Mouse (Mus musculus): ENCODE results near the gene Casc3. TPM values are rescaled to one million over a fixed set of nuclear protein-coding genes. Genes with fewer than 3 reads are reported as not detected.

Gene Casc3
- polyA plus RNA-seq, 1 experiment from 2014 or later, result 37.2 TPM

- Histone ChIP-seq H3K27ac (0 out of 2 replicates have a peak overlapping the region, but pooled peaks have one; percentile 64), H3K9me3 (no peaks in the 10 kb centered on the region), H3K4me3 (no peak overlapping the region), H3K36me3 (no peaks in the 10 kb centered on the region), H3K4me1 (peaks cover 12% of the 10 kb centered on the region), H3K27me3 (ENCODE audit: insufficient read depth, poor library complexity, severe bottlenecking) (no peaks in the 10 kb centered on the region)
- WGBS, result 33% methylated on average over 14 of the region's 14 CpGs
- DNase-seq (ENCODE audit: low spot score), result peak; percentile 93
These were observed 54.3 kb downstream of the Casc3 start for GRCm38 (mm10) chr11:98858759-98859731.

- peak; percentile 98 for DNase-seq (ENCODE audit: low spot score)
- H3K27ac ChIP-seq, result peak within 1 kb of the TSS; percentile 97
- peak within 1 kb of the TSS; percentile 92 for H3K4me3 ChIP-seq
- no peaks in the 10 kb centered on the region for H3K27me3 ChIP-seq (ENCODE audit: insufficient read depth, poor library complexity, severe bottlenecking)
- peaks cover 27% of the 10 kb centered on the region for H3K4me1 ChIP-seq
- H3K9me3 ChIP-seq, result no peaks in the 10 kb centered on the region
- 6% methylated on average over 41 of the region's 41 CpGs for WGBS
- peaks cover 23% of the 10 kb centered on the region for H3K36me3 ChIP-seq
These were observed 58.5 kb downstream of the Casc3 start, which contains the start of gene Wipf2 for GRCm38 (mm10) chr11:98863028-98863750. TSS of gene Wipf2 (plus strand) at chr11:98863638.

- Histone ChIP-seq H3K27me3 (ENCODE audit: insufficient read depth, poor library complexity, severe bottlenecking) (no peaks in the 10 kb centered on the region), H3K36me3 (peaks cover 28% of the 10 kb centered on the region), H3K4me1 (peaks cover 27% of the 10 kb centered on the region), H3K27ac (peak overlapping the region; percentile 97), H3K4me3 (peak overlapping the region; percentile 92), H3K9me3 (no peaks in the 10 kb centered on the region)
- WGBS, result under 1% methylated on average over 38 of the region's 39 CpGs
- peak; percentile 89 for DNase-seq (ENCODE audit: low spot score)
These were observed 59.2 kb downstream of the Casc3 start for GRCm38 (mm10) chr11:98863751-98864429.

- H3K36me3 ChIP-seq, result peaks cover 42% of the 10 kb centered on the region
- 84% methylated on average over 12 of the region's 12 CpGs for WGBS
- H3K27me3 ChIP-seq (ENCODE audit: insufficient read depth, poor library complexity, severe bottlenecking), result no peaks in the 10 kb centered on the region
- peaks cover 40% of the 10 kb centered on the region for H3K4me1 ChIP-seq
- H3K27ac ChIP-seq, result no peak overlapping the region
- no peak overlapping the region for H3K4me3 ChIP-seq
- H3K9me3 ChIP-seq, result no peaks in the 10 kb centered on the region
- no peak for DNase-seq (ENCODE audit: low spot score)
These were observed 62.6 kb downstream of the Casc3 start for GRCm38 (mm10) chr11:98867293-98867692.

- WGBS, result 93% methylated on average over 8 of the region's 8 CpGs
- Histone ChIP-seq H3K36me3 (peaks cover 59% of the 10 kb centered on the region), H3K4me3 (no peak overlapping the region), H3K27ac (no peak overlapping the region), H3K27me3 (ENCODE audit: insufficient read depth, poor library complexity, severe bottlenecking) (no peaks in the 10 kb centered on the region), H3K4me1 (peaks cover 28% of the 10 kb centered on the region), H3K9me3 (no peaks in the 10 kb centered on the region)
- no peak for DNase-seq (ENCODE audit: low spot score)
These were observed 65.2 kb downstream of the Casc3 start for GRCm38 (mm10) chr11:98869906-98870305.

- Histone ChIP-seq H3K4me3 (no peak overlapping the region), H3K27ac (no peak overlapping the region), H3K27me3 (ENCODE audit: insufficient read depth, poor library complexity, severe bottlenecking) (no peaks in the 10 kb centered on the region), H3K9me3 (no peaks in the 10 kb centered on the region), H3K4me1 (peaks cover 28% of the 10 kb centered on the region), H3K36me3 (peaks cover 68% of the 10 kb centered on the region)
- no peak for DNase-seq (ENCODE audit: low spot score)
- 79% methylated on average over 5 of the region's 5 CpGs for WGBS
These were observed 66.1 kb downstream of the Casc3 start for GRCm38 (mm10) chr11:98870791-98871190.

- DNase-seq (ENCODE audit: low spot score), result no peak
- Histone ChIP-seq H3K36me3 (peaks cover 64% of the 10 kb centered on the region), H3K27me3 (ENCODE audit: insufficient read depth, poor library complexity, severe bottlenecking) (no peaks in the 10 kb centered on the region), H3K4me1 (peaks cover 28% of the 10 kb centered on the region), H3K9me3 (no peaks in the 10 kb centered on the region), H3K27ac (0 out of 2 replicates have a peak overlapping the region, but pooled peaks have one; percentile 4), H3K4me3 (no peak overlapping the region)
- WGBS, result 59% methylated on average over 4 of the region's 4 CpGs
These were observed 66.7 kb downstream of the Casc3 start for GRCm38 (mm10) chr11:98871416-98871815.

GRCm38 (mm10) chr11:98872040-98872439 is 67.3 kb downstream of the Casc3 start:
- peaks cover 58% of the 10 kb centered on the region for H3K36me3 ChIP-seq
- 45% methylated on average over 4 of the region's 4 CpGs for WGBS
- H3K4me3 ChIP-seq, result no peak overlapping the region
- DNase-seq (ENCODE audit: low spot score), result no peak
- no peaks in the 10 kb centered on the region for H3K27me3 ChIP-seq (ENCODE audit: insufficient read depth, poor library complexity, severe bottlenecking)
- peaks cover 28% of the 10 kb centered on the region for H3K4me1 ChIP-seq
- H3K9me3 ChIP-seq, result no peaks in the 10 kb centered on the region
- no peak overlapping the region for H3K27ac ChIP-seq

GRCm38 (mm10) chr11:98873900-98874299 is 69.2 kb downstream of the Casc3 start:
- no peaks in the 10 kb centered on the region for H3K9me3 ChIP-seq
- DNase-seq (ENCODE audit: low spot score), result no peak
- peaks cover 41% of the 10 kb centered on the region for H3K36me3 ChIP-seq
- peaks cover 17% of the 10 kb centered on the region for H3K4me1 ChIP-seq
- H3K4me3 ChIP-seq, result no peak overlapping the region
- H3K27ac ChIP-seq, result no peak overlapping the region
- no peaks in the 10 kb centered on the region for H3K27me3 ChIP-seq (ENCODE audit: insufficient read depth, poor library complexity, severe bottlenecking)
- WGBS, result 83% methylated on average over 9 of the region's 9 CpGs

GRCm38 (mm10) chr11:98877001-98877400 is 72.3 kb downstream of the Casc3 start:
- Histone ChIP-seq H3K36me3 (peaks cover 35% of the 10 kb centered on the region), H3K27me3 (ENCODE audit: insufficient read depth, poor library complexity, severe bottlenecking) (no peaks in the 10 kb centered on the region), H3K4me1 (peaks cover 3% of the 10 kb centered on the region), H3K9me3 (no peaks in the 10 kb centered on the region), H3K4me3 (no peak overlapping the region), H3K27ac (no peak overlapping the region)
- DNase-seq (ENCODE audit: low spot score), result no peak
- WGBS, result 87% methylated on average over 9 of the region's 9 CpGs

Measured in heart, embryonic 10.5 days (tissue).